Mouse (Mus musculus) forebrain, embryonic 16.5 days (tissue): ENCODE measurements around the gene Slc25a12. TPM values are rescaled to one million over a fixed set of nuclear protein-coding genes. Genes with fewer than 3 reads are reported as not detected.

Source experiments
- ATAC-seq: fragments of 200-750 bp; cut with Nextera tagmentation; 2 replicates; pipeline ENCODE4 v1.8.0; 2017; ENCODE audit warnings: mild to moderate bottlenecking, moderate library complexity
- H3K27ac ChIP-seq: fragments of 300-500 bp; sonication (generic); 2 replicates; pipeline ENCODE4 v1.5.1; 2014; ENCODE audit warnings: low read length, control low read depth
- H3K27me3 ChIP-seq: fragments of 300-500 bp; sonication (generic); replicated peaks from 2 replicates; pipeline ENCODE4 v1.6.1; 2014; ENCODE audit warnings: low read length; ENCODE audit not compliant: control insufficient read depth, insufficient read depth
- H3K36me3 ChIP-seq: fragments of 300-500 bp; sonication (generic); 2 replicates; pipeline ENCODE4 v1.6.1; 2014; ENCODE audit not compliant: control insufficient read depth, insufficient read depth
- H3K4me1 ChIP-seq: fragments of 300-500 bp; sonication (generic); replicated peaks from 2 replicates; pipeline ENCODE4 v1.6.1; 2014; ENCODE audit warnings: low read length; ENCODE audit not compliant: control insufficient read depth, insufficient read depth
- H3K4me2 ChIP-seq: fragments of 300-500 bp; sonication (generic); 2 replicates; pipeline ENCODE4 v1.6.1; 2014; ENCODE audit warnings: mild to moderate bottlenecking, low read length, control low read depth
- H3K4me3 ChIP-seq: fragments of 300-500 bp; sonication (generic); replicated peaks from 2 replicates; pipeline ENCODE4 v1.5.1; 2014; ENCODE audit warnings: mild to moderate bottlenecking, low read length, control low read depth
- H3K9ac ChIP-seq: fragments of 300-500 bp; sonication (generic); replicated peaks from 2 replicates; pipeline ENCODE4 v1.6.1; 2014; ENCODE audit warnings: low read depth, low read length, control low read depth
- H3K9me3 ChIP-seq: fragments of 300-500 bp; sonication (generic); 2 replicates; pipeline ENCODE4 v1.6.1; 2016; ENCODE audit warnings: low read length; ENCODE audit not compliant: control insufficient read depth
- WGBS: fragments of 180-500 bp; shearing (Covaris S2); extraction: QIAGEN DNeasy Blood & Tissue Kit; methylation state at CpG from one replicate; pipeline ENCODE4 v1.1.7; 2014; 5-methylcytosine and 5-hydroxymethylcytosine counted together
- polyA plus RNA-seq: library from polyadenylated mRNA; unstranded; fragments of >200 nt; fragmentation: Nextera tagmentation; extraction: Ambion mirVana; gene quantifications from 2 replicates; pipeline ENCODE4 v1.2.1, GENCODE M21; 2015

Slc25a12 gene
- polyA plus RNA-seq, 1 experiment from 2014 or later = 86.7 TPM

DNA sequence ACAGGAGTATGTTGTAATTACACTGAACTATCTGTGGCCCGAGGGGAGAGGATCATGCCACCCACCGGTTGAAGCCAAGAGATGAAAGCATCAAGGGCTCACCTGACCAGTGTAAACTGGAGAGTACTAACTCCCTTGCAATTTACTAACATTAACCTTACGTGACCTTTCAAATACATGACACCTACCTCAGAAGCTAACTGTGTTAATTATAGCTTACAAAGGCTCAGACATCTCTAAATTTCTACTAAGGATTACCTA lies 15.9 kb downstream of the Slc25a12 start:
- Histone ChIP-seq H3K4me2 (no peak overlapping the region), H3K9me3 (no peaks in the 10 kb centered on the region), H3K27me3 (no peaks in the 10 kb centered on the region), H3K4me3 (no peak overlapping the region), H3K4me1 (peaks cover 3% of the 10 kb centered on the region; the same call in 1 of the 2 replicates), H3K36me3 (no peaks in the 10 kb centered on the region; the same call in 1 of the 2 replicates), H3K9ac (no peak overlapping the region), H3K27ac (no peak overlapping the region)
- WGBS = 94% methylated on average over 3 of the region's 3 CpGs
- ATAC-seq = no peak

DNA sequence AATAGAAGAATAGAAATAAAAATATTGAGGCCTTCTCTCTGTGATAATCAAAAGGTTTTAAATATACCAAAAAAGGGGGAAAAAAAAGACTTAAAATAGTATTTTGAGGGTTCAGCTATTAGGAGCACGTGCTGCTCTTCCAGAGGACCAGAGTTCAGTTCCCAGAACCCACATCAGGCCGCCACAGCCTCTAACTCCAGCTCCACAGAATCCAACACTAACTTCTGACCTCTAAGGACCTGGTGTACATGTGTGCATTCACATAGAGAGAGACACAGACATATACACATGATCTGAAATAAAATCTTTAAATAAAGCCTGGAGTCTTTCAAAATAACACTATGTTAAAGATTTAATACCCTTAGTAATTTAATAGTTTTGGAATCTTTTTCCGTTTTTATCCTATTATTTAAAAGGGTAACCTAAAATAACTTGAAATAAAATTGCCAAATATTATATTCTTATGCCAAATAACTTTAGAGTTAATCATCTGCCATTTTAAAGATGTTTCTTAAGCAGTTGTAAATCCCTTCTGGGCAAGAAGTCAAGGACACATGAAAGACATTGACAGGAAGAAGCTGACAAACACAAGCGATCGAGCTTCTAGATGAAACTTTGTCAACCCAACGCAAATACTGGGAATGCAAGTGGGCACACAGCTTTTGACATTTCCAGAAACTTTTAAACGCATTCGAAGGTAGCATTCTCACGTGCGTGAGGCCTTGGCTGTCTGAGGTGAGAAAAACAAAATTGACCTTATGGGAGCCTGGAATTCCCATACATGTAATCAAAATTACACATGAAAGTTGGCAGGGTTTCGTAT lies 16.4 kb downstream of the Slc25a12 start:
- Histone ChIP-seq H3K4me1 (peaks cover 3% of the 10 kb centered on the region; the same call in 1 of the 2 replicates), H3K4me2 (no peak overlapping the region), H3K36me3 (no peaks in the 10 kb centered on the region; the same call in 1 of the 2 replicates), H3K9ac (no peak overlapping the region), H3K27me3 (no peaks in the 10 kb centered on the region), H3K9me3 (no peaks in the 10 kb centered on the region), H3K4me3 (no peak overlapping the region), H3K27ac (no peak overlapping the region)
- 90% methylated on average over 11 of the region's 11 CpGs for WGBS
- no peak for ATAC-seq

GRCm38 (mm10) chr2:71350181-71350580 lies 17.4 kb downstream of the Slc25a12 start:
- Histone ChIP-seq H3K4me2 (no peak overlapping the region), H3K4me1 (peaks cover 3% of the 10 kb centered on the region; the same call in 1 of the 2 replicates), H3K27ac (no peak overlapping the region), H3K9me3 (no peaks in the 10 kb centered on the region), H3K36me3 (peaks cover 2% of the 10 kb centered on the region), H3K27me3 (no peaks in the 10 kb centered on the region), H3K4me3 (no peak overlapping the region), H3K9ac (no peak overlapping the region)
- 79% methylated on average over 6 of the region's 7 CpGs for WGBS
- no peak for ATAC-seq

DNA sequence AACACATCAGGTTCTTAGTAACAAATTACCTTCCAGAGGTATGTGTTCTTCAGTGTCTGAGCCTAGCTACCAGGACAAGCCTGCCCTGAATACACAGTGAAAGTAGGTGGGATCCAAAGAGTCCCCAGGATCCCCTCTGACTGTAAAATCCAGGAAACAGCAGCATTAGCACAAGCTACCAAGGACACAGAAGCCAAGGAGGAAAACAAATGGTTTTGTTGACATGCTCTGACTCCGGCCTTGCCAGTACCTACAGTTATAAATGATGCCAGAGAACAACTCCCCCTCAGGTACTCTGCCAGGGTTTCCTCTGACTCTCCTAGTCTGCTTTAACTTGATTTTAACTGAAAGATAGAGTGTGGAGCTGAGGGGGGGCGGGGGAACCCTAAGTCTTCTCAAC lies 18.0 kb downstream of the Slc25a12 start:
- Histone ChIP-seq H3K9me3 (no peaks in the 10 kb centered on the region), H3K36me3 (peaks cover 2% of the 10 kb centered on the region), H3K4me1 (peaks cover 3% of the 10 kb centered on the region; the same call in 1 of the 2 replicates), H3K4me3 (no peak overlapping the region), H3K27me3 (no peaks in the 10 kb centered on the region), H3K27ac (no peak overlapping the region), H3K4me2 (no peak overlapping the region), H3K9ac (no peak overlapping the region)
- WGBS = 82% methylated on average over 2 of the region's 2 CpGs
- no peak for ATAC-seq

DNA sequence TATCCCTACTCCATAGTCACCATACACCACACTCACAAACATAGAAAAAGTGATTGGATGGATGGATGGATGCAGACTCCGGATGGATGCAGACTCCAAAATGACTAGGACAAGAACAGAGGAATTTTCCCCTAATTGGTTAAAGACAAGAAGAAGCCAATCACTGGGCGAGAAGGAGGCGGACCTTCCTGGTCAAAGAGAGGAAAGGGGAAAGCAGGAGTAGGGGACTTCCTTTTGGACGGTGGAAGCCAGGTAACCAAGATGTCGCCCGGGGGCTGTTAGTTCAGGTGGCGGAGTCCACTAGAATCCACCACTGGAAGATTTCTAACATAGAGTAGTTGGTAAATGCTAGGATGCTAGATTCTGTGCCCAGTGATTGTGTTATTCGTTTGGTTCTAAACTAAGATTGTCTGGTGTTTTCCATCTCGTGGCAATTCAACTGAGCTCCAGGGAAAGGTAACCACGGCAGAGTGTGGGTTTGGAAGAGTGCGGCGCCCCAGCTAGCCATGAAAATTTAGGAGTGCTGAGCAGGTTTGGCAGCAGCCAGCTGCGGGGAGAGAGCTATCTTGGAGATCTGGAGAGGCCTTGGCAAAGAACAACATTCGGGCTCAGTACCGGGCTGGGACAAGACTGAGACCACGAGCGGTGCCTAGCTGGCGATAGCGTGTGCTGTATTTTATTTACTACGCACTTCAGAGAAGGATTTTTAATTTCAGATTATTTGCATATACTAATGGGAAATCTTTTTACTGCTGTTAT lies 19.6 kb downstream of the Slc25a12 start:
- H3K4me2 ChIP-seq = no peak overlapping the region
- no peak overlapping the region for H3K27ac ChIP-seq
- H3K27me3 ChIP-seq = no peaks in the 10 kb centered on the region
- peaks cover 11% of the 10 kb centered on the region for H3K36me3 ChIP-seq
- no peak for ATAC-seq
- WGBS = 94% methylated on average over 20 of the region's 20 CpGs
- H3K4me1 ChIP-seq = peaks cover 3% of the 10 kb centered on the region; the same call in 1 of the 2 replicates
- H3K9ac ChIP-seq = no peak overlapping the region
- H3K9me3 ChIP-seq = no peaks in the 10 kb centered on the region
- no peak overlapping the region for H3K4me3 ChIP-seq

GRCm38 (mm10) chr2:71347160-71347559 lies 20.4 kb downstream of the Slc25a12 start:
- Histone ChIP-seq H3K9me3 (no peaks in the 10 kb centered on the region), H3K4me1 (peaks cover 3% of the 10 kb centered on the region; the same call in 1 of the 2 replicates), H3K36me3 (peaks cover 11% of the 10 kb centered on the region), H3K27me3 (no peaks in the 10 kb centered on the region), H3K4me2 (no peak overlapping the region), H3K9ac (no peak overlapping the region), H3K4me3 (no peak overlapping the region), H3K27ac (no peak overlapping the region)
- 90% methylated on average over 10 of the region's 10 CpGs for WGBS
- no peak for ATAC-seq

DNA sequence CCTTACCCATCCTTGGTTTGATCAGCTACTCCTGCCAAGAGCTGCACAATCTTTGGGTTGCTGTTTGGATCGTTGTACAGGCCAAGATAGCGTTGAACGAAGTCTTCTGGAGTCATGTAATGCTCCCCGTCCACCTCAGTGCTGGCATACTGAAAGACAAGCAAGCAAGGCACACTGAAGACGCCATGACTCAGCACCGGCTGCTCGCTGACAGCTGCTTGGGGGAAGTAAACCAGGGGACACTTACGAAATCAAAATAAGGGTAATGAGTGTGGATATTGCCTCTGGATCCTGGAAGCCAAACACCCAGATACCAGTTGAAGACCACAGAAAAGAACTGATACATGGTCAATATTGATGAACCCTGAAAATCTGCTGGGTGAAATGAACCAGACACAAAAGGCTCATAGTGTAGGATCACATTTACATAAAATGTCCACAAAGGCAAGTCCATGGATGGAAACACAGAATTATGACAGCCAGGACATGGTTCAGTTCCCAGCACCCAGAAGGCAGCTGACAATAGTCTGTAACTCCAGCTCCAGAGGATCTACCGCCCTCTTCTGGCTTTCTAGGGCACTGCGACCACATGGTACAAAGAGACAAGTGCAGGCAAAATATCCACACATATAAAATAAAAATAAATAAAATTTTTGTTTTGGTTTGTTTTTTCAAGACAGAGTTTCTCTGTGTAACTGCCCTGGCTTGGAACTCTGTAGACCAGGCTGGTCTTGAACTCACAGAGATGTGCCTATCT lies 23.5 kb downstream of the Slc25a12 start:
- no peak for ATAC-seq
- WGBS = 96% methylated on average over 10 of the region's 10 CpGs
- no peak overlapping the region for H3K4me3 ChIP-seq

GRCm38 (mm10) chr2:71340126-71340525 lies 27.4 kb downstream of the Slc25a12 start:
- Histone ChIP-seq H3K9me3 (no peaks in the 10 kb centered on the region), H3K4me1 (no peaks in the 10 kb centered on the region), H3K27ac (no peak overlapping the region), H3K9ac (no peak overlapping the region), H3K36me3 (peaks cover 9% of the 10 kb centered on the region), H3K4me2 (no peak overlapping the region), H3K27me3 (no peaks in the 10 kb centered on the region), H3K4me3 (no peak overlapping the region)
- 85% methylated on average over 5 of the region's 5 CpGs for WGBS
- ATAC-seq = no peak

More for the DNA sequence above, 23.5 kb downstream of the Slc25a12 start:
- no peaks in the 10 kb centered on the region for H3K9me3 ChIP-seq
- H3K4me2 ChIP-seq = no peak overlapping the region
- no peaks in the 10 kb centered on the region for H3K27me3 ChIP-seq
- H3K9ac ChIP-seq = no peak overlapping the region
- H3K36me3 ChIP-seq = peaks cover 11% of the 10 kb centered on the region
- no peaks in the 10 kb centered on the region for H3K4me1 ChIP-seq
- H3K27ac ChIP-seq = no peak overlapping the region
